Mouse (Mus musculus) megakaryocyte progenitor cell, adult 5-6 weeks (primary cell): ENCODE data around the gene 1810013L24Rik. TPM values are rescaled to one million over a fixed set of nuclear protein-coding genes. Genes with fewer than 3 reads are reported as not detected.
A peak's percentile ranks its signal among the peaks of the same experiment; 100 is the strongest.

Experiments
- ATAC-seq: replicated peaks from 2 replicates; pipeline ENCODE4 v1.8.0; 2016; ENCODE audit warnings: mild to moderate bottlenecking, moderate TSS enrichment, inconsistent platforms; ENCODE audit not compliant: poor library complexity
- total RNA-seq, 2 experiments: library from RNA; stranded (forward) in 1 of 2; stranded (reverse) in 1 of 2; fragments of 157-497, 149-512 nt in 1 of 2; fragments of 200-1000 nt in 1 of 2; gene quantifications; 2 replicates each; pipeline versions ENCODE4 v1.2.3 to v1.2.4; 2015 to 2017

The 1810013L24Rik gene
- total RNA-seq (2015), result 38.9 and 42.4 TPM in 2 replicates
- 34.7 and 43.7 TPM in 2 replicates for total RNA-seq (2017)

GRCm38 (mm10) chr16:8829564-8830359 is at the start of gene 1810013L24Rik:
Gene 1810013L24Rik (plus strand): TSS chr16:8830100.
- ATAC-seq, result peak; percentile 88

GRCm38 (mm10) chr16:8780187-8780586 is 49.7 kb upstream of the 1810013L24Rik start:
- ATAC-seq, result no peak

GRCm38 (mm10) chr16:8781191-8781590 is 48.7 kb upstream of the 1810013L24Rik start:
- ATAC-seq, result no peak

GRCm38 (mm10) chr16:8781660-8782059 is 48.2 kb upstream of the 1810013L24Rik start:
- ATAC-seq, result no peak

- ATAC-seq, result 0 out of 2 replicates have a peak, but pooled peaks have one; percentile 19
Observed at GRCm38 (mm10) chr16:8783198-8783913, 46.5 kb upstream of the 1810013L24Rik start.

GRCm38 (mm10) chr16:8784753-8785152 is 45.1 kb upstream of the 1810013L24Rik start:
- peak; percentile 86 for ATAC-seq

- ATAC-seq, result no peak
Observed at GRCm38 (mm10) chr16:8790886-8791285, 39.0 kb upstream of the 1810013L24Rik start.

GRCm38 (mm10) chr16:8791949-8792557 is 37.8 kb upstream of the 1810013L24Rik start, which contains the start of gene Usp7:
Gene Usp7 (minus strand): TSS chr16:8792308.
- ATAC-seq, result 0 out of 2 replicates have a peak, but pooled peaks have one; percentile 26

GRCm38 (mm10) chr16:8794952-8795351 is 34.9 kb upstream of the 1810013L24Rik start:
- ATAC-seq, result peak; percentile 97

GRCm38 (mm10) chr16:8795906-8796305 is 34.0 kb upstream of the 1810013L24Rik start:
- ATAC-seq, result no peak

- peak; percentile 82 for ATAC-seq
Observed at GRCm38 (mm10) chr16:8806703-8807102, 23.2 kb upstream of the 1810013L24Rik start.

- peak; percentile 67 for ATAC-seq
Observed at GRCm38 (mm10) chr16:8810399-8811127, 19.3 kb upstream of the 1810013L24Rik start.

- no peak for ATAC-seq
Observed at GRCm38 (mm10) chr16:8817872-8818271, 12.0 kb upstream of the 1810013L24Rik start.

- ATAC-seq, result no peak
Observed at GRCm38 (mm10) chr16:8821429-8821828, 8.5 kb upstream of the 1810013L24Rik start.

GRCm38 (mm10) chr16:8822586-8822985 is 7.3 kb upstream of the 1810013L24Rik start:
- ATAC-seq, result no peak

GRCm38 (mm10) chr16:8823661-8824060 is 6.2 kb upstream of the 1810013L24Rik start:
- peak; percentile 95 for ATAC-seq

GRCm38 (mm10) chr16:8827366-8827765 is 2.5 kb upstream of the 1810013L24Rik start:
- no peak for ATAC-seq

GRCm38 (mm10) chr16:8828636-8829563 is 1.0 kb upstream of the 1810013L24Rik start:
- peak; percentile 45 for ATAC-seq

- peak; percentile 49 for ATAC-seq
Observed at GRCm38 (mm10) chr16:8830431-8831211, 721 bp downstream of the 1810013L24Rik start.
